Mouse (Mus musculus) 3T3-L1 (cell line): ENCODE data around the gene Mknk1.
A peak's percentile ranks its signal among the peaks of the same experiment; 100 is the strongest.

ENCODE experiments used
- DNase-seq: peaks from one replicate; pipeline ENCODE4 v3.0.0-alpha.2; 2015; ENCODE audit warnings: low read depth, low spot score

Mknk1 gene

DNA sequence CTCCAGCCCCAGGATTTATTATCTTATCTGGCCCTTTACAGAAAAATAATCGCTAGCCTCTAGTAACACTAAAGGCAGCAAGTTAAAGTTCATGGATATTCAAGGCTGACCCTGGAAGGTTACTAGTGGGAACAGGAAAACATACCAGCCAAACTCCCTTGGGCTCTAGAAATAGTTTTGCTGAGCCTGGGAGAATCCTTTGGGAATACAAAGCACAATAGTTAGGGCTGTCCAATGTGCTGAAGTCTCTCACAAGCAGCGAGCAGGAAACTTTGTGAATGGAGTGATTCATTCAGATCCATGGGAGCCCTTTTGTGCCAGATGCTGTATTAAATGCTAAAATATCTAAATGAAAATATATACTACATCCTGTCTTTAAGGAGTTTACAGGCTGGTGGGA is 7.7 kb downstream of the Mknk1 start:
- peak; percentile 58 for DNase-seq

DNA sequence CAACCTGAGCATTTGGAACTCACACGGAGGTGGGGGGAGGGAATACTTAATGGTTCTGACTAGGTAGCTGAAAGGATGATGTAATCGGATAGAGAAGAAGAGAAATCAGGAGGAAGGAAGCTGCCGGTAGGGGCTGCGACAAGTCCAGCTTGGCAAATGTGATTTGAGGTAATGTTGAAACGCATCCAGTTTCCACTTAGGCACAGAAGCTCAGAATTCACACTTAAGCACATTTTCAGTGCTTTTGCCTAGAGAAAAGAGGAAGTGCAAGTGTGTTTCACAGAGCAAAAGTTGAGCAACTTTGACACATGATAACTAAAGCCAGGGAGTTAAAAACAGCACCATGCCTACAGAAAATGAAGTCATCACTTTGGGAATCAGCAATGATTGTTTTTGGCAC is 8.4 kb downstream of the Mknk1 start:
- DNase-seq = peak; percentile 32

- no peak for DNase-seq
Measured at GRCm38 (mm10) chr4:115848083-115848482, 9.1 kb downstream of the Mknk1 start.

DNA sequence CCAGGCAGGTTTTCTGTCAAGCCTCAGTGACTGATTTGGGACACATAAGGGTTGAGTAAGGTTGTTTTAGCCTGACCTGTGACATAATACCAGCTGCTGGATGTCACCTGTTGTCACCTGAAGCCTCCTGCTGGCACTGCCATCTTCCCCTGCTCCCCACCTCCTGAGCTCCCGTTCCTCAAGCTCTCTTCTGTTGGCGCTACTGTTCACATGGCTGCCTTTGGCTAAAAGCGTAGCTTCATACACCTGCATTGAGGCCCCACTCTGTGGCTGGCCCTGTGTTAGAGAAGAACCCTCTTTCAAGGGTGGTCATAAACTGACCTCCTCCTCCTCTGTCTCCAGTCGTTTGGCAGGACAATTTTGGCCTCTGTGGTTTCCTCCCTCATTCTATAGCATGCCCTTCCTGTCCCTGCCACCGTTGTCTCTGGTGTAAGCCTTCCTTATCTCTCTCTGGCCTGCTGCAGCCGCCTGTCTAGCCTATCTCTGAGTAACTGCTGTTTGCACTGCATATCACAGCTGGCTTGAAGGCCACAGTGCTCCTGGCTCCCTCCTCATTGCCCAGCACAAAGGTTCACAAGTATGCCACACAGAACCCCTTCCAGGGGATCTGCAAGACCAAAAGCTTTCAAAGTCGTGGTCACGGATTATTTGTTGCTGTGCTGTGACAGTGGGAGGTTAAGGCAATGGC is 10.1 kb downstream of the Mknk1 start:
- DNase-seq = no peak

DNA sequence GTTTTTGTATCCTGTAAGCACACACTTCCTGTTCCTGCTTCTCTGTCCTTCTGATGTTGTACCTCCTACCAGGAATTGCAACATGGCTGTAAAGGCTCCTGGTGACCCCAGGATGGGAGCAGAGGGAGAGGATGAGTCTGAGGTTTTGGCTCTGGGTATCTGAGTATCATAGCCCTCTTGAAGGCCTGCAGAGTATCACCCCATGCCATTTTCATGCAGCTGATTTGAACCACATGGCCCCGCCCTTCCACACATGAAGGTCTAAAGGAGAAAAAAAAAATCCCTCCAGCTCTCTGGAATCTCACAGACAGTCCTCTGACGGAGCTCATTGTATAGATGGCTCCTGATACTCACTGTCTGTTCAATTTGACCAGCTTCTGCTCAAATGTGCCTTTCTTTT is 11.1 kb downstream of the Mknk1 start:
- no peak for DNase-seq

DNA sequence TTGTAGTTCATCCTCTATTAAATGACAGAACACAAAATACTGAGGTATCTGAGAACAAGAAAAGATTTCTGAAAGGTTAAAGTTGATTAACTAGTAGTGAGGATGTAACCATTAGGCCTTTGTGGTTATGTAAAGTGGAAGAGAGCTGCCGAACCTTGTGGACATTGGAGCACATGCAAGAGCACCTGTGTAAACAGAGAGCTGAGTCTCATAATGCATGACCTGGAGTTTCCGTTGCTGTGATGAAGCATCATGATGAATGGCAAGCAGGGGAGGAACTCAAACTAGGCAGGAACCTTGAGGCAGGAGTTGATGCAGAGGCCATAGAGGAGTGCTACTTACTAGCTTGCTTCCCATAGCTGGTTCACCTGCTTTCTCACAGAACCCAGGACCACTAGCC is 11.6 kb downstream of the Mknk1 start:
- DNase-seq = no peak

DNA sequence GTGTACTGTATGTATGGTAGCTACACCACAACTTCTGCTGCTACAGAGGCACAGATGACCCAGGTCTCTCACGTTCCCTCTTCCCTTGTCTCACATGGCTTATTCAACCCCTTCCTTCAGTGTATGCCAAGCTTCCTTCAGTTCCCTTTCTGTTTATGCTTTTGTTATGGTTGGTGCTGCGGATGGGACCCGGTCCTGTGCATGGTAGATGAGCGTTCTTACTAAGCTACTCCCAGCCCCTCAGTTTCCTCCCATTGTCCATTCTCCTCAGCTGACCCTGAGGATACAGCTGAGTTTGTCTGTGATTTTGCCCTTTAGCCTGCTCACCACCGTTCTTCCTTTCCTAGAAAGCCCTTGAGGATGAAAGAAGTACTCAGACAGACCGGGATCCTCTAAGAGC is 12.6 kb downstream of the Mknk1 start:
- DNase-seq = no peak

DNA sequence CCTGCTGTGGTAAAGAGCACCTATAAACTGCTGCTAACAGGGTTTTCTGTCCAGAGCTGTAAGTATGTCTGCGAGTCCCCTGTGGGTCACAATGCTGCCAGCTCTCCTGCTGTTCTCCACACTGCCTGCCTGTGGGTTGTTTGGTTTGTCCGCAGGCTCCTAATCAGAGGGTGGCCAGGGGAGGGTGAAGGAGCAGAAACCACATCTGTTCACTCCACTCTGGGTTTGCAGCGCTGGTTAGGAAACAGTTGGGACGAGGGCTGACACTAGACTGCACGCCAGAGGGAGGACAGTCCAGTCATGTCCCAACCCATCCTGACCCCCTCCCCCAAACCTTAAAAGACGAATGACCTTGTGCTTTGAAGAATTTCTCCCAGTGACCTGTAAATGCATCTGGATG is 16.1 kb downstream of the Mknk1 start:
- DNase-seq = no peak

DNA sequence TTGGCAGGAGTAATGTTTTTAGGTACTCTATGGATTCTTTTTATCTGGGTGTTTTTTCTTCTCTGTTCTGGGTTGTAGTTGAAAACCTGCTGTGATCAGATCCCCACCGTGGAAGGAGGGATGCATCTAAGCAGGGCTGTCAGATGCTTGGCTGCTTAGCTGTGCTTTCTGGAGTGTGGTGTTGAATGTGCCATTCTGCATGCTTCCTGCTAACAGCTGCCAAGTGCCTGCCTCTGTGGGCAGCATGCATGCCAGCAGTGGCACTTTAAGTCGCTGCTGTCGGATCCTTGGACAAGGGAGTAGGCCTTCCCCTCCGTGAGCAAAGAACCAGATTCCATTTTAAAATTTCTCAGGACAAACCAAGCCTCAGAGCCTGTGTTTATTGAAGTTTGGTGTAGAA is 16.6 kb downstream of the Mknk1 start:
- DNase-seq = no peak

DNA sequence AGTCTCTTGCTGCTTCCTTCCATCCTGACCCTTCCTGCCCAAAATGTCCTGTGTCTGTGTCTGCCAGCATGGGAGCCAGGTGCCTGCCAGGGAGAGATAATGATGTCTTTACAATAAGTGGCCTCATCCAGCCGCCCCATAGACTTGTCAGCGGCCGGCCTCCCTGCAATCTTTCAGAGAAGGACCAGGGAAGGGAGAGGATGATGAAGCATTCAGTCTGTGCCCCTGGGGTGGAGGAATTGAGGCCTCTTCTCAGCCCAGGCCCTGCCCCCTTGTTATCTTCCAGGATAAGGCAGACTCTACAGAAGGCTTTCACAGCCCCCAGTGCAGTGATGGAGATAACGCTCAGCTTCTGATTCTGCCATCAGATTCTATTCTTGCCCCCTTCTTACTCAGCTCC is 17.3 kb downstream of the Mknk1 start:
- no peak for DNase-seq

DNA sequence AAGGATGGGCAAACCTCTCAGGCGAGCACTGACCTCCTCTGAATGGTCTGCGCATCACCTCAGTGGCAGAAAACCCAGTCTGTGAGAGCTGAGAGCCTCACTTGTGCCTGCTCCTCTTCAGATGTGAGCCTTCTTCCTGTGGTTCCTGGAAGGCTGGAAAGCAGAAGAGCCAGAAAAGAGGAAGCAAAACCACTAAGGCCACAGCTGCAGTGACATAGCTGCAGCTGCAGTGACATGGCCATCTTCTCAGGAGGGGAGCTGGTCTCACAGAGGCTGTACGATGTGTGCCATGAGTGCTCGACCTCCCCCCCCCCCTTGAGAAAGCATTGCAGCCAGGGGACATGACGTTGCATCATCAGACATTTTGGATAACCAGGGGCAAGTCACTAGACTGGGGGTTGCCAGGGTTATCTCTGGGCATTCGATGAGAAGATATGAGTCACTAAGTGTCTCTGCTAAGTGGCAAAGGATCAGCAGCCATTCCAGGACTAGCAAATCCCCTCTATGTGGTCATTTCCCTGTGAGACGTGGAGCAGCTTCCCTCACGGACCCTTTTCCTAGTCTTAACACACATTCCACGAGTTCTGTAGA is 18.4 kb downstream of the Mknk1 start:
- DNase-seq = no peak

GRCm38 (mm10) chr4:115863352-115863751 is 24.4 kb downstream of the Mknk1 start:
- DNase-seq = no peak

- DNase-seq = no peak
Measured at GRCm38 (mm10) chr4:115863880-115864279, 24.9 kb downstream of the Mknk1 start.

- no peak for DNase-seq
Measured at GRCm38 (mm10) chr4:115869512-115870210, 30.7 kb downstream of the Mknk1 start.

- no peak for DNase-seq
Measured at GRCm38 (mm10) chr4:115873231-115873630, 34.2 kb downstream of the Mknk1 start.

GRCm38 (mm10) chr4:115878216-115878678 is 39.2 kb downstream of the Mknk1 start:
- DNase-seq = no peak

GRCm38 (mm10) chr4:115878828-115879227 is 39.8 kb downstream of the Mknk1 start:
- no peak for DNase-seq

GRCm38 (mm10) chr4:115881183-115881582 is 42.2 kb downstream of the Mknk1 start:
- DNase-seq = no peak

DNA sequence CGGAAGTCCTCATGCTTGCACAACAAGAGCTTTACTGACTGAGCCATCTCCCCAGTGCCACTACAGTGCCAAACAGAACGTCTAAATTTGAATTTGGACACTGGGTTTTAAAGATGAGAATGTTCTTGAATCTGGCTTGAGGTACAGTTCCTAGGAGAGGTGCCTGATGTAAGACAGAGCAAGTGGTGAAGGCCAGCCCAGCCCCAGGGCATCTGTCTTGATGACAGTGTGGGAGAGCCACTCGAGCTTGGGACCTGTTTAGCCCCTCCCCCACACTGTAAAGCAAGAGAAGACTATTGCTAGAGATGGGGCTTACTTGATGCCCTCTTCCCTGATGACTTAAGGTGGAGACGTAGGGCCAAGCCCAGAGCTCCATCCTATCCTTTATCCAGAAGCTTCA is 43.2 kb downstream of the Mknk1 start:
- no peak for DNase-seq

DNA sequence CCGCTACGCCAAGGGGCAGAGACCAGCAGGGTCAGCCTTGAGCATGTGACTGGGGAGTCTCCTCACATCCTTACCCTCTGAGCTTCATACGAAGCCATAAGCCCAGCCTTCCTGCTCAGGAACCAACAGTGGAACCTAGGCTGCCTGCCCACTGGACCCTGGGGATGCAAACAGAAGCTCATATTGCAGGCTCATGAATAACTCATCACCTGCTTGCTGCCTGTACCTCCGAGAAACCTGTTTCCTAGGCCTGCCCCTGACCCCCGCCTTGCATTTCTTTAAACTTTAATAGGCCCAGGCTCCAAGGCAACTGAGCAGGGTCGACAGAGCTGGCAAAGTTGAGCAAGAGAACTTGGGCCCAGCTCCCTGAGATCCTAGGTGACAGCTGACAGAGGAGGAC is 45.0 kb downstream of the Mknk1 start, which contains the start of gene Kncn:
Gene Kncn (plus strand): TSS at position 379 of the 400 bp plus-strand sequence.
- no peak for DNase-seq

- DNase-seq = no peak
Measured at GRCm38 (mm10) chr4:115885846-115886245, 46.8 kb downstream of the Mknk1 start.

DNA sequence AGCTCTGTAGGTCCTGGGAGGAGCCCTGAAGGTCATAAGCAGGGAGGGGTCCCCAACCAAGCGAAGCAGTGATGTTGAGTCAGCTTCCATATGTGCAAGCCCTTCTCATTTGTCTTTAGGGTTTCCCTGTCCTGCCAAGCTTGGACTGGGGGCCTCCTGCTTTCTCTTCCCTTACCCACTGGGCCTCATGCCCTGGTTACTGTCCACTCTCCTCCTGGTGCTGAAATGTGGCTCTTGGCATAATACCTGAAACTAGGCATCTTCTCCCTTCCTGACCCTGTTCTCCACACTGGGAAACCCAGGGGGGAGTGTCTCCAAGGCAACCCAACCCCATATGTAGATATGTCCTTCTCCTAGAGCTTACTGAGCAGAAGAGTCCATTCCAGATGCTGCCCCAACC is 47.9 kb downstream of the Mknk1 start:
- peak; percentile 27 for DNase-seq

DNA sequence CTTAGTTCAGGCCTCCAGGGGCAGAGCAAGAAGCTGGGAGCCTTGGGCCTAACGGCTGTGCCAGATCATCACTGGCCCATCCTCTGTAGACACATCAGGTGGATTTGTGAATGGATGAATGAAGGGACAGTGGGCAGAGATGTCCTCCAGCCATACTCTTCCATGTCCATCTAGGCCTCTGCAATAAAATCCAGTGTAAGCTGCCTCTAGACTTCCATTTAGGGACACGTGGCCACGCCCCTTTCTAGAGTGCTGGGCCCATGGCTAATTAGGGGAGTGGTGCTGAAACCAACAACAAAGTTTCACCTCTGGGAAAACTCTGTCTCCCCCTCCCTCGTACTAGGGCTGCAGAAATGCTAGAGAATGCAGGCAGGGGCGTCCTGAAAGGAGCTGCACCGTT is 51.1 kb downstream of the Mknk1 start:
- no peak for DNase-seq
